Mouse (Mus musculus) lung, postnatal 0 days (tissue): Measurements from ENCODE around the gene Pa2g4.

Experiments
- CTCF ChIP-seq: IDR thresholded peaks from 2 replicates; pipeline ENCODE4 v1.5.1; 2016; ENCODE audit warnings: antibody characterized with exemption, mild to moderate bottlenecking
- EP300 ChIP-seq: IDR thresholded peaks from 2 replicates; pipeline ENCODE4 v1.6.1; 2016; ENCODE audit warnings: antibody characterized with exemption, mild to moderate bottlenecking, control low read depth

GRCm38 (mm10) chr10:128579731-128580130 is 13.9 kb upstream of the Pa2g4 start:
- TF ChIP-seq CTCF, result no peak
- no peak for TF ChIP-seq EP300
